Mouse (Mus musculus) lung, postnatal 10 days (tissue): ENCODE measurements at regions not wholly inside any gene's neighbourhood (a gene's known extent, or its start where the extent isn't known, plus 50 kb on each side); places are given as distances from the start of the nearest gene placed in this dataset.

Experiments used
- DNase-seq: peaks from one replicate; pipeline ENCODE4 v3.0.0; 2021

GRCm38 (mm10) chr11:71411958-71412357 is 181.4 kb upstream of the Nlrp1b start:
- no peak for DNase-seq

- DNase-seq: no peak
Measured at GRCm38 (mm10) chr11:71414403-71415140, 184.0 kb upstream of the Nlrp1b start.

GRCm38 (mm10) chr11:71415451-71415850 is 184.9 kb upstream of the Nlrp1b start:
- DNase-seq: no peak

DNA sequence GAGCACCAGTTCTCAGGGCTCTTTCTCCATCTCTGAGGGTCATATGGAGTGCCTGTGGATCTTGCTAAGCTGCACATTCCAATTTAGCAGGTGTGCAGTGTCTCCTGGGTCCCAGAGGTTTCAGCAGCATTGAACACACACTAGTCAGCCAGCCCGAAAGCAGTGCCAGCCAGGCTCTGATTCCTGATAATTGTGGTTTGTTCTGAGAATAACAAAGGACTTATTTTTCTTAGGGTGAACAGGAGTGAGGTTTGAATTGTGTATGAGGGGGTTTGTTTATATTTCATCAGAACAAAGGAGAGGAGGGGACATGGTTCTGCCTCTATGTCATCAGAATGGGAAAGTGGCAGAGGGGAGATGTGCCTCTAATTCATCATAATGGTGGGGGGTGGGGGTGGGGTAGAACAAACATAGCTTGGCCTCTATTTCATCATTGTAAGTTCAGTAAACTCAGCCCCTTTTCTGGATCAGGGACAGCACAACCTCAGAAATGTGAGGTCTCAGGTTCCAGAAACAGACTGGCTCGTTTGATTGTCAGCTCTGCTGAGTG is 191.8 kb upstream of the Nlrp1b start:
- no peak for DNase-seq

DNA sequence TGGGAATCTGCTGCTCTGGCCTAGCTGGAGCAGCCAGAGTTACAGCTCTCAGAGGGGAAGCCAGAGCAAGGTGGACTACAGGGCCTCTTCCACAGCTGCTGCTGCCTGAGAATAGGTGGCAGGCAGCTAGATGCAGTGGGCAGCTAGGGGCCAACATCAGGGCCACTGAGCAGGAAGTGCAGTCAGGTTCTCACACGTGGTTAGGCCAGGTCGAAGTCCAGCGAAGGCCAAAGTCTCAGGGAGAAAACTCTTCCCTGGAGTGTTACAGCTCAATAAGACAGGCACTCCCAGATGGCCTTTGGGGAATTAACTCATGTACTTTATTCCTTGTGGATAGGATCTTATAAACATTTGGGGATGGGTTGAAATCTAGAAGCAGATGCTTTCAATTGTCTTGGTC is 192.7 kb upstream of the Nlrp1b start:
- no peak for DNase-seq

DNA sequence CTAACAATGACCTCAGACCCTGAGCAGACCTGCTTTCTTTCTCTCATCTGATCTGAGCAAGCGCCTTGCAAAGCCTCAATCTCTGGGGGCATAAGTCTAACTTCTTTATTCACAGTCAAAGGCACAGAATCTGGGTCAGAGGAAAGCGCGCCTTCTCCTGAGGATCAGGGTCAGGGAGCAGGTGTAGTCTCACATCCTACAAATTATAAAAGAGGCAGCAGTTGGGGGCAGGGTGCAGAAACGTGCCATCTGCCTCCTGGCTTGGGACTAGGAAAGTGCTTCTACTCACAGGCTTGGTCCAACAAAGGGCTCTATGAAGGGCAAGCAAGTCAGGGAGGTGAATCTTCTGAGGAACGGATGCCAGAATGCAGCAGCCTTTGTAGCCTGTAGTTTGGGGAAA is 194.3 kb upstream of the Nlrp1b start:
- DNase-seq: no peak

DNA sequence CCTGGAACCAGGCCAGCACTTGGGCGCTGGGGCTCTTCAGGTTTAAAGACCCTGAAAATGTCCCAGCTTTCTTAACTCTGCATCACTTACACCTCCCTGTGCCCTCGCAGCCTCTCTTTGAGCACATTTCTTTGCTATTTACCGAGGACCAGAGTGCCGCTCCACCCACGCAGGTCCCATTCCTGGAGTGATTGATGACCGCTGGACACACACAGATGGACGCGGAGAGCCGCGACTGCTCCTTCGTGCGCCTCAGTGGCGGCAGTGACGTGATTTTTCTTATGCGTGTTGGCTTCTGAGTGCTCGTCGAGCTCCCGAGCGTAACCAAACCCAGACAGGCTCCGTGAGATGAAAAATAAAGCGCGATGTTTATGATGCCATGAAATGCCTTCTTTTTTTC is 199.2 kb upstream of the Nlrp1b start:
- DNase-seq: no peak

DNA sequence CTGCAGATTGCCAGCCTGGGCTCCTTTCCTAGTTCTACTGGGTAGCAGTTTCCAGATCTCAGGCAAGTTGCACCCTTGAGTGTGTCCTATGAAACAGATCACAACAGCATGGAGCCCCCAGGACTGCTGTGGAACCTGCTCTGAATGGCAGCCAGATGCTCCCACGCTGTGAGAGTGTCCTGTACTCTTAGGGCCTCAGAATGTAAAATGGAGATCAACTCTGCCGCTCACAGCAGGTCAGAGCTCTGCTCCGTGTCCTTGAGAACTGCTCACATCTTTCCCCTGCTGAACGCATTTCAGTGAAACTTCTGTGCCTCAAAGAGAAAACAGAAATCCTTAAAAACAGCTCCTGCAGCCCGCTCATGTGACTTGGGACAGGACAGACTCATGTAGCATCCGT is 203.7 kb upstream of the Nlrp1b start:
- DNase-seq: no peak

GRCm38 (mm10) chr11:71434886-71435285 is 204.4 kb upstream of the Nlrp1b start:
- DNase-seq: no peak

DNA sequence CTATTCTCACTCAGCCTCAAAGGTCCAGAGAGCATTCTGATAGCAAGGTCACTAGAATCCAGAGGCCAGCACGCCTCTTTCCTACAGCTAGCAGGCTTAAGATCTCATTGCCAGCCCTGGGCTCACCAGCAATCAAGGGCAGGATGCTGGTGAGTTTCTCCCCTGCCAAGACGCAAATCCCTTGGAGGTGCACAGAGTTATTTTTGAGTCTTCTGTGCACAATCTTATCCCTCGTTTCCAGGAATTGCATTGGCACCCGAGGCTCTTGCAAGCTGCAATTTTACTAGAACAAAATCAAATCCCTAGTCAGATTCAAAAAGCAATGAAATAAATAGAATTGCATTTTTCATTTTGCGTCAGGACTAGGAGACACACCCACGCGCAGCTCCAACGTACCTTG is 205.2 kb upstream of the Nlrp1b start:
- DNase-seq: no peak

DNA sequence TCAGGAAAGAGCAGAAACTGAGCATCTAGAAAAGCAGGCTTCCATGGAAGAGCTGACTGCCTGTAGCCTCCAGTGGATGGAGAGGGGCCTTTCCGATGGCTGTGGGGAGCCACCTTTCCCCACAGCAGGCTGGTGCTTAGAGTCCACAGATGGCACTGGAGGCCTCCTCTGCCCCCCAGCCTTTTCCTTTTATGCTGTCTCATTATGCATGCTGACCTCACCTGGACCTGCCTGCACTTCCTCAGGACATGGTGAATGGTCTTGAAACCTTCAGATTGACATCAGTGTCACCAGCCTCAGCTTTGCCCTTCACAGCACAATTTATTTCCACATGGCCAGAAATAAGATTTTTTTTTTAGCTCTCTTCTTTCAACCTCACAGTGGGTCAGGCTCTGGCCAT is 205.8 kb upstream of the Nlrp1b start:
- DNase-seq: no peak

DNA sequence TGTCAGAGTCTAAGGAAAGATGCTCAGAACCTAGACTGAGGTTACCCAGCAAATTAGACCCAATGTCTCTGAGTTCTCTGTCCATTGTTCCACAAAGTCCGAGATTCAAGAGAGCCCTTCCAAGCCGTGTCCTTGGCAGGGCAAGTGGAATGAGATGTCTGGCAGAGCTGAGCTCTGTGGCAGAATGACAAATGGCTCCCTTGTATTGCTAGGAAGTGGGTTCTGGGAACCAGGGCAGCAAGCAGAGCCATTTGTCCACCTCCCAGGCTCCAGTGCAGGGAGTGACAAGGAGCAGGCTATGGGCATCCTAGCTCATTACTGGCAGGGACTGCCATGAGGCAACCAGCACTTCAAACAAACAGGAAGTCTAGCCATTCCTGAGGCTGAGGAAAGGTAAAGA is 206.3 kb upstream of the Nlrp1b start:
- no peak for DNase-seq

GRCm38 (mm10) chr11:71439871-71440270 is 209.3 kb upstream of the Nlrp1b start:
- no peak for DNase-seq

- DNase-seq: no peak
Measured at GRCm38 (mm10) chr11:71440392-71440791, 209.9 kb upstream of the Nlrp1b start.

- DNase-seq: no peak
Measured at GRCm38 (mm10) chr11:71444056-71444455, 213.5 kb upstream of the Nlrp1b start.

DNA sequence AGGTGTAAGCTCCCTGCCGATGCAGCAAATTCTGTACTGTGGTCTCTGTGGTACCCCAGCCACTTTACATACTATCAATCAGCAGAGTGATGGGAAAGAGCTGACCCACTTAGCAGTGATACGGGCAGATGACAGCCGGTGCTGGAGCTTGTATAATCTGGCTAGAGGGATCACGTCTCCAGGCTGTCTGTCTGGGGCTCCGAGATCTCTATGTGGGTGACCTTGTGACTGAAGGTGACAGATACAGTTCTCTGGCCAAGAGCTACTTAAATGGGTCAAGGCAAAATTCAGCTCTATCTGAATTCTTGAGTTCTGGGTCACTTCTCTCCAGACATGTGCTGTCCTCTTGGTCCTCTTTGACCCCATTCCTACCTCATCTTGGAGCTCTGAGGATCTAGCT is 216.1 kb upstream of the Nlrp1b start:
- DNase-seq: no peak

- no peak for DNase-seq
Measured at GRCm38 (mm10) chr11:71447841-71448745, 217.6 kb upstream of the Nlrp1b start.

DNA sequence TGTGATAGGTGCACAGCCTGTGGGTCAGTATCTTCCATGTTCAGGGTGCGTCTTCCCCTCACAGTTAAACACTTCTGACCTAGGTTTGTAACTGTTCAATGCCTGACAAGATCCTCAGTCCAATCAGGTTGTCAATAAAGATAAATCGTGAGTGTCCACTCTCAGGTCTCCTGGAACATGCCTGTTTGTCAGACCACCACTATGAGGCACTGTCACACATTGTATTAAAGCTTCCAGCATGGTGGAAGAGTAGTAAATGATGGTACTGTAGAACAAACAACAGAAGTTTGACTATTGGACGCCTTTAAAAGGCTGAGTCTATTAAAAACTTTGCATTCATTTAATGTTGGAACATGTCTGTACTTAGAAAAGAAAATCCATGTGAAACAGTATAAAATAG is 249.6 kb upstream of the Nlrp1b start:
- DNase-seq: no peak

GRCm38 (mm10) chr11:71497863-71498262 is 251.9 kb upstream of the Wscd1 start:
- DNase-seq: no peak

DNA sequence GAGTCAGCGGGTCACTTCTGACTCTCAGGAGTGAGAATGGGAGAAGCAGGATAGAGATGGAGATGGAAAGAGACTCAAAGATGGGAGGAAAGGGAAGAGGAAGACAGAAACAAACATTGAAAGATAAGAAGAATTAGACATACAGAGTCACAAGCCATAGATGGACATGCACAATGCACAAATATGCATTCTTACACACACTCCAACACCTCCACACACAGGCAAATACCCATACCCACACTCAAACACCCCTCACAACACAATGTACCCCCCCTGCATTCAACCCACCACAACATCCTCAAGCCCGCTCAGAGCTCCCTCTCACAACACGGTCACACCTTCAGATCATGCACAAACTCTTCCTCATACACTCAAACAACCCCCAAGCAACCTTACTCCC is 251.4 kb upstream of the Wscd1 start:
- DNase-seq: no peak

- no peak for DNase-seq
Measured at GRCm38 (mm10) chr11:71502156-71502555, 247.6 kb upstream of the Wscd1 start.

GRCm38 (mm10) chr11:71512271-71513066 is 237.3 kb upstream of the Wscd1 start:
- DNase-seq: peak; percentile 49

DNA sequence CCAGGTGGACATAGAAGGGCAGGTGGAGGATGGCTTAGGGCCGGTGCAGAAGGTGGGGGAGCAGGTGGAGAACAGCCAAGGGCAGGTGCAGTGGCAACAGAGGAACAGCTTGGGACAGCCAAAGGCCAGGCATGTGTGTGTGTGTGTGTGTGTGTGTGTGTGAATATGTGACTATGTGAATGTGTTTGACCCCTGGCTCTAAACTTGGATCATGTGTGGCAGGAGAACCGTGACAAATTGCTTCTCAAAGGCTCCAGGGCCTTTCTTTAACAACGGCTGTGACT is 236.7 kb upstream of the Wscd1 start:
- DNase-seq: no peak
